13 mouse cellular contexts compared by ENCODE assay signal in genomic region chr11:76106551-76107496, GRCm38 (mm10).
DNase-seq lines count a peak whose midpoint lies in the region; ATAC-seq and TF ChIP-seq lines count a peak whose summit lies in the region.
"Had no signal": no experiment of that assay in that cellular context is flagged by ENCODE, and none has a peak within 500 bp of the region (broad histone marks: within the 10 kb centered on the region; RNA-seq: fewer than 3 reads in every experiment).

No protein-coding gene starts in this region.

- ATAC-seq in heart, embryonic 13.5 days (ENCODE audit: extremely low read depth, insufficient number of reproducible peaks, low FRiP score, low TSS enrichment), result no peak
- no peak for ATAC-seq in limb, embryonic 11.5 days (ENCODE audit: insufficient number of reproducible peaks, low FRiP score, low TSS enrichment, low read depth)
- ATAC-seq in forebrain, postnatal 0 days, result no peak

- peak overlapping the region; percentile 9; the same call in 1 of the 2 replicates for H3K27ac ChIP-seq in heart, embryonic 13.5 days (replicated peaks)
- peak overlapping the region; percentile 47; the same call in 1 of the 2 replicates for H3K27ac ChIP-seq in limb, embryonic 11.5 days (replicated peaks; ENCODE audit: low read depth, low read length)
- no peak overlapping the region for H3K27ac ChIP-seq in forebrain, postnatal 0 days (ENCODE audit: low read depth, low read length)
- H3K27ac ChIP-seq: layer of hippocampus, adult 2 months; macrophage had no signal

- H3K4me1 ChIP-seq in heart, embryonic 13.5 days, result peaks cover 5% of the 10 kb centered on the region
- peaks cover 8% of the 10 kb centered on the region for H3K4me1 ChIP-seq in limb, embryonic 11.5 days (ENCODE audit: control insufficient read depth, insufficient read depth, low read length)
- H3K4me1 ChIP-seq in forebrain, postnatal 0 days (ENCODE audit: insufficient read depth), result no peaks in the 10 kb centered on the region

- no peak overlapping the region for H3K4me2 ChIP-seq in heart, embryonic 13.5 days
- H3K4me2 ChIP-seq in limb, embryonic 11.5 days (ENCODE audit: low read depth, severe bottlenecking), result no peak overlapping the region
- no peak overlapping the region for H3K4me2 ChIP-seq in forebrain, postnatal 0 days (ENCODE audit: low read depth)

- H3K9ac ChIP-seq in heart, embryonic 13.5 days, result no peak overlapping the region
- H3K9ac ChIP-seq in limb, embryonic 11.5 days (ENCODE audit: low read length), result no peak overlapping the region
- H3K9ac ChIP-seq in forebrain, postnatal 0 days, result no peak overlapping the region

- WGBS in heart, embryonic 13.5 days, result 76% methylated on average over 11 of the region's 11 CpGs
- 74% methylated on average over 11 of the region's 11 CpGs for WGBS in limb, embryonic 11.5 days
- 81% methylated on average over 11 of the region's 11 CpGs for WGBS in forebrain, postnatal 0 days

- no peaks in the 10 kb centered on the region for H3K27me3 ChIP-seq in heart, embryonic 13.5 days (replicated peaks)
- H3K27me3 ChIP-seq in limb, embryonic 11.5 days (ENCODE audit: control insufficient read depth, insufficient read depth, low read length), result no peaks in the 10 kb centered on the region
- H3K27me3 ChIP-seq in forebrain, postnatal 0 days (ENCODE audit: insufficient read depth, low read length), result no peaks in the 10 kb centered on the region

- no peak for DNase-seq in heart, adult 11 months
- DNase-seq in brain, adult 2 months (ENCODE audit: low read depth, low spot score), result peak; percentile 39
- no peak for DNase-seq in limb, embryonic 11.5 days (ENCODE audit: low spot score)
- DNase-seq in thymus, adult 18-20 months, result peak; percentile 49 to 65
- DNase-seq in embryo, embryonic 9.5 days (ENCODE audit: extremely low spot score), result no peak
- DNase-seq in forebrain, postnatal 0 days, result no peak
- DNase-seq in adipocyte (ENCODE audit: low spot score), result no peak
- DNase-seq: heart, adult 18-20 months; kidney, adult 2 months; right cerebral cortex, postnatal 14 days had no signal

- H3K4me3 ChIP-seq in heart, embryonic 13.5 days, result no peak overlapping the region
- H3K4me3 ChIP-seq in limb, embryonic 11.5 days (ENCODE audit: low read depth, low read length), result no peak overlapping the region
- no peak overlapping the region for H3K4me3 ChIP-seq in forebrain, postnatal 0 days (ENCODE audit: low read depth, low read length)
- H3K4me3 ChIP-seq: layer of hippocampus, adult 2 months had no signal

- peaks cover 19% of the 10 kb centered on the region for H3K36me3 ChIP-seq in heart, embryonic 13.5 days
- H3K36me3 ChIP-seq in limb, embryonic 11.5 days (ENCODE audit: control insufficient read depth, insufficient read depth, low read length), result no peaks in the 10 kb centered on the region
- H3K36me3 ChIP-seq in forebrain, postnatal 0 days (ENCODE audit: insufficient read depth), result peaks cover 20% of the 10 kb centered on the region

- TF ChIP-seq CTCF in forebrain, postnatal 0 days (IDR thresholded peaks at IDR 0.05; ENCODE audit: low read depth), result no peak

- no peaks in the 10 kb centered on the region for H3K9me3 ChIP-seq in heart, embryonic 13.5 days
- no peaks in the 10 kb centered on the region for H3K9me3 ChIP-seq in limb, embryonic 11.5 days (ENCODE audit: control insufficient read depth, low read length)
- H3K9me3 ChIP-seq in forebrain, postnatal 0 days (ENCODE audit: low read length), result no peaks in the 10 kb centered on the region

Comparison
In these comparisons a context has a peak if more than half of its experiments do, and no peak if none do; other contexts are left out.
1. DNase-seq: peak in brain, adult 2 months (single experiment) and thymus, adult 18-20 months (2 of 2); none in heart, adult 11 months (single experiment), limb, embryonic 11.5 days (single experiment), embryo, embryonic 9.5 days (single experiment), forebrain, postnatal 0 days (single experiment) and adipocyte (single experiment).